In genomic region chr1:191111146-191111545, GRCm38 (mm10) we compare ENCODE assay signal across 11 mouse cellular contexts. TPM values are rescaled to one million over a fixed set of nuclear protein-coding genes. Genes with fewer than 3 reads are reported as not detected.
DNase-seq lines count a peak whose midpoint lies in the region; ATAC-seq and TF ChIP-seq lines count a peak whose summit lies in the region.
"Had no signal": no experiment of that assay in that cellular context is flagged by ENCODE, and none has a peak within 500 bp of the region (broad histone marks: within the 10 kb centered on the region; RNA-seq: fewer than 3 reads in every experiment).

No protein-coding gene starts in this region.

- ATAC-seq in kidney, embryonic 16.5 days (ENCODE audit: low FRiP score, low TSS enrichment) = peak; percentile 64; the same call in 1 of the 2 replicates
- peak; percentile 66 for ATAC-seq in monocyte, adult 5-6 weeks (replicated peaks; ENCODE audit: insufficient number of reproducible peaks, low FRiP score, low TSS enrichment, poor library complexity, severe bottlenecking)

- H3K9ac ChIP-seq in kidney, embryonic 16.5 days (replicated peaks; ENCODE audit: low read length) = no peak overlapping the region
- peak overlapping the region; percentile 48 for H3K9ac ChIP-seq in MEL (ENCODE audit: control insufficient read depth, low read depth, low read length, poor library complexity, severe bottlenecking)
- H3K9ac ChIP-seq in liver, adult 2 months (ENCODE audit: low read depth, low read length) = no peak overlapping the region
- H3K9ac ChIP-seq: hindbrain, embryonic 15.5 days; limb, embryonic 13.5 days had no signal

- H3K27ac ChIP-seq in kidney, embryonic 16.5 days (ENCODE audit: low read length) = peak overlapping the region; percentile 49; the same call in 1 of the 2 replicates
- H3K27ac ChIP-seq in MEL (ENCODE audit: control insufficient read depth, low read depth, low read length) = peak overlapping the region; percentile 12; the same call in 1 of the 2 replicates
- H3K27ac ChIP-seq in liver, adult 2 months (replicated peaks; ENCODE audit: insufficient read depth, low read depth, low read length) = no peak overlapping the region
- H3K27ac ChIP-seq: hindbrain, embryonic 15.5 days; limb, embryonic 13.5 days had no signal

- 0 out of 2 replicates have a peak overlapping the region, but pooled peaks have one; percentile 8 for H3K4me2 ChIP-seq in kidney, embryonic 16.5 days (replicated peaks; ENCODE audit: low read depth, low read length)
- H3K4me2 ChIP-seq: hindbrain, embryonic 15.5 days; limb, embryonic 13.5 days had no signal

- H3K4me1 ChIP-seq in kidney, embryonic 16.5 days (ENCODE audit: insufficient read depth, low read length) = peaks cover 16% of the 10 kb centered on the region
- H3K4me1 ChIP-seq in MEL (ENCODE audit: control insufficient read depth in 1 of 2, insufficient read depth in 2 of 2, low read length in 2 of 2) = peaks cover 3 to 20% of the 10 kb centered on the region in 2 experiments
- no peaks in the 10 kb centered on the region for H3K4me1 ChIP-seq in liver, adult 2 months (ENCODE audit: control insufficient read depth, insufficient read depth, low read length)
- H3K4me1 ChIP-seq: hindbrain, embryonic 15.5 days; limb, embryonic 13.5 days had no signal

- no peak for TF ChIP-seq POLR2A in MEL (IDR thresholded peaks at IDR 0.05; ENCODE audit: control insufficient read depth in 1 of 2, insufficient read depth in 1 of 2, low read depth in 1 of 2, low read length in 2 of 2, poor library complexity in 1 of 2)
- no peak for TF ChIP-seq POLR2A in liver, adult 2 months (IDR thresholded peaks at IDR 0.05; ENCODE audit: extremely low read depth, insufficient read depth, low read length)

- no peaks in the 10 kb centered on the region for H3K9me3 ChIP-seq in kidney, embryonic 16.5 days (ENCODE audit: low read length)
- no peaks in the 10 kb centered on the region for H3K9me3 ChIP-seq in MEL (replicated peaks; ENCODE audit: insufficient read depth, low read length)
- H3K9me3 ChIP-seq: hindbrain, embryonic 15.5 days; limb, embryonic 13.5 days had no signal

- no peak overlapping the region for H3K4me3 ChIP-seq in kidney, embryonic 16.5 days (ENCODE audit: low read length)
- H3K4me3 ChIP-seq in MEL (ENCODE audit: control insufficient read depth in 1 of 2, insufficient read depth in 1 of 2, low read depth in 2 of 2, low read length in 2 of 2) = peak overlapping the region in 1 of 2 experiments; percentile 34; a peak in 2 of 4 replicates
- no peak overlapping the region for H3K4me3 ChIP-seq in liver, adult 2 months (ENCODE audit: insufficient read depth, low read depth, low read length)
- H3K4me3 ChIP-seq: hindbrain, embryonic 15.5 days; limb, embryonic 13.5 days had no signal

- WGBS in kidney, embryonic 16.5 days = 34% methylated on average over 8 of the region's 8 CpGs
- 55% methylated on average over 8 of the region's 8 CpGs for WGBS in liver, adult 2 months

- no peak for TF ChIP-seq CTCF in MEL (IDR thresholded peaks at IDR 0.05 in 2 of 3, conservative IDR thresholded peaks at IDR 0.05 in 1 of 3; ENCODE audit: control insufficient read depth in 1 of 3, insufficient read depth in 1 of 3, low read depth in 2 of 3, low read length in 3 of 3, poor library complexity in 1 of 3, severe bottlenecking in 1 of 3)
- no peak for TF ChIP-seq CTCF in liver, adult 2 months (IDR thresholded peaks at IDR 0.05; ENCODE audit: low read depth, low read length)

- DNase-seq in kidney, adult 11 months = no peak
- peak; percentile 40 for DNase-seq in MEL (ENCODE audit: low read depth, low spot score)
- DNase-seq in liver, adult 2 months (ENCODE audit: extremely low read depth, low read depth, low spot score) = peak; percentile 22
- no peak for DNase-seq in urinary bladder, postnatal 14 days (ENCODE audit: low spot score)
- no peak for DNase-seq in right cerebral cortex, adult 18-20 months
- DNase-seq in cerebellum, postnatal 25 days = no peak

- TF ChIP-seq RAD21 in MEL (IDR thresholded peaks at IDR 0.05; ENCODE audit: low read depth, low read length) = no peak

- TF ChIP-seq EP300 in MEL (IDR thresholded peaks at IDR 0.05; ENCODE audit: low read depth in 1 of 2, low read length in 2 of 2) = no peak

- no peaks in the 10 kb centered on the region for H3K79me2 ChIP-seq in MEL (ENCODE audit: control insufficient read depth, insufficient read depth, low read length, poor library complexity)
- no peaks in the 10 kb centered on the region for H3K79me2 ChIP-seq in liver, adult 2 months (ENCODE audit: control insufficient read depth, insufficient read depth, low read length)

- H3K27me3 ChIP-seq in kidney, embryonic 16.5 days (ENCODE audit: insufficient read depth, low read length) = no peaks in the 10 kb centered on the region
- no peaks in the 10 kb centered on the region for H3K27me3 ChIP-seq in MEL (ENCODE audit: control insufficient read depth in 1 of 2, insufficient read depth in 2 of 2, low read length in 2 of 2)
- no peaks in the 10 kb centered on the region for H3K27me3 ChIP-seq in liver, adult 2 months (ENCODE audit: control insufficient read depth, insufficient read depth, low read length)
- H3K27me3 ChIP-seq: hindbrain, embryonic 15.5 days; limb, embryonic 13.5 days had no signal

- no peaks in the 10 kb centered on the region for H3K36me3 ChIP-seq in kidney, embryonic 16.5 days (ENCODE audit: insufficient read depth, low read length)
- H3K36me3 ChIP-seq in MEL (ENCODE audit: control insufficient read depth in 1 of 2, insufficient read depth in 2 of 2, low read length in 2 of 2) = peaks cover 0 to 11% of the 10 kb centered on the region in 2 experiments; a peak in 2 of 4 replicates
- H3K36me3 ChIP-seq in liver, adult 2 months (ENCODE audit: control insufficient read depth, insufficient read depth, low read length) = no peaks in the 10 kb centered on the region
- H3K36me3 ChIP-seq: hindbrain, embryonic 15.5 days had no signal

TF ChIP-seq in MEL, 35 proteins besides CTCF, POLR2A, EP300 and RAD21:
- TF ChIP-seq USF1 (IDR thresholded peaks at IDR 0.05; ENCODE audit: low read depth, low read length) (peak; percentile 66), TBP (IDR thresholded peaks at IDR 0.05; ENCODE audit: low read depth, low read length) (no peak)

RNA-seq across cellular contexts. Expression of gene Batf3, which starts 13.5 kb away (rescaled TPM):
- 13.5 and 14.6 TPM in 2 replicates for polyA plus RNA-seq in kidney, embryonic 16.5 days (2015; fragmentation: Nextera tagmentation; extraction: Ambion mirVana)
- 1.5 and 2.4 TPM in 2 replicates for total RNA-seq in MEL (2012; rRNA removed)
- polyA plus RNA-seq in MEL (2012; ENCODE audit: insufficient read depth in 1 of 2, insufficient read length in 2 of 2, low read depth in 1 of 2, low replicate concordance in 2 of 2, missing spikeins in 1 of 2) = 1 to 10 TPM in 1 of 2 experiments, not detected in 1; 2.4 TPM
- total RNA-seq in liver, adult 2 months (2014; rRNA removed) = 1.6 and 2.2 TPM in 2 replicates
- polyA plus RNA-seq in liver, adult 2 months (2012; rRNA removed) = 2.5 and 2.9 TPM in 2 replicates
- total RNA-seq in monocyte, adult 5-6 weeks (2017) = 1.6 to 2.5 TPM (median 2.3 TPM) in 3 replicates

RNA-seq across cellular contexts. Expression of gene Nsl1, which starts 48.3 kb away (rescaled TPM):
- 21.9 and 25.5 TPM in 2 replicates for polyA plus RNA-seq in kidney, embryonic 16.5 days (2015; fragmentation: Nextera tagmentation; extraction: Ambion mirVana)
- 33.4 and 41.9 TPM in 2 replicates for total RNA-seq in MEL (2012; rRNA removed)
- polyA plus RNA-seq in MEL (2012; ENCODE audit: insufficient read depth in 1 of 2, insufficient read length in 2 of 2, low read depth in 1 of 2, low replicate concordance in 2 of 2, missing spikeins in 1 of 2) = 10 to 100 TPM in 1 of 2 experiments, not detected in 1; 24.2 TPM
- 0.34 and 0.46 TPM in 2 replicates for total RNA-seq in liver, adult 2 months (2014; rRNA removed)
- 0.04 and 0.11 TPM in 2 replicates for polyA plus RNA-seq in liver, adult 2 months (2012; rRNA removed)
- total RNA-seq in monocyte, adult 5-6 weeks (2017) = 1.2 to 3.1 TPM (median 2.9 TPM) in 3 replicates

RNA-seq across cellular contexts. Expression of gene Tatdn3, which starts 48.4 kb away (rescaled TPM):
- polyA plus RNA-seq in kidney, embryonic 16.5 days (2015; fragmentation: Nextera tagmentation; extraction: Ambion mirVana) = 13.1 and 14.4 TPM in 2 replicates
- total RNA-seq in MEL (2012; rRNA removed) = 14.5 and 16.7 TPM in 2 replicates
- 10 to 100 TPM in 1 of 2 experiments, not detected in 1; 19.0 TPM for polyA plus RNA-seq in MEL (2012; ENCODE audit: insufficient read depth in 1 of 2, insufficient read length in 2 of 2, low read depth in 1 of 2, low replicate concordance in 2 of 2, missing spikeins in 1 of 2)
- 9.3 and 16.3 TPM in 2 replicates for total RNA-seq in liver, adult 2 months (2014; rRNA removed)
- polyA plus RNA-seq in liver, adult 2 months (2012; rRNA removed) = 5.0 and 9.4 TPM in 2 replicates
- total RNA-seq in monocyte, adult 5-6 weeks (2017) = 10.0 to 21.2 TPM (median 15.4 TPM) in 3 replicates

RNA-seq across cellular contexts. Expression of gene Fam71a, which starts 53.5 kb away (rescaled TPM):
- not detected in 2 replicates for polyA plus RNA-seq in kidney, embryonic 16.5 days (2015; fragmentation: Nextera tagmentation; extraction: Ambion mirVana)
- total RNA-seq in MEL (2012; rRNA removed) = not detected in 2 replicates
- polyA plus RNA-seq in MEL (2012; ENCODE audit: insufficient read depth in 1 of 2, insufficient read length in 2 of 2, low read depth in 1 of 2, low replicate concordance in 2 of 2, missing spikeins in 1 of 2) = not detected
- not detected in 2 replicates for total RNA-seq in liver, adult 2 months (2014; rRNA removed)
- not detected in 2 replicates for polyA plus RNA-seq in liver, adult 2 months (2012; rRNA removed)
- total RNA-seq in monocyte, adult 5-6 weeks (2017) = 0.21 to 3.1 TPM (median 1.3 TPM) in 3 replicates
- polyA plus RNA-seq: forebrain, embryonic 11.5 days; hindbrain, embryonic 15.5 days; limb, embryonic 13.5 days had no signal

Comparison
In these comparisons a context has a peak if more than half of its experiments do, and no peak if none do; other contexts are left out.
1. DNase-seq: peak in MEL (single experiment) and liver, adult 2 months (single experiment); none in kidney, adult 11 months (single experiment), urinary bladder, postnatal 14 days (single experiment), right cerebral cortex, adult 18-20 months (single experiment) and cerebellum, postnatal 25 days (0 of 2).